In the genomic region with DNA sequence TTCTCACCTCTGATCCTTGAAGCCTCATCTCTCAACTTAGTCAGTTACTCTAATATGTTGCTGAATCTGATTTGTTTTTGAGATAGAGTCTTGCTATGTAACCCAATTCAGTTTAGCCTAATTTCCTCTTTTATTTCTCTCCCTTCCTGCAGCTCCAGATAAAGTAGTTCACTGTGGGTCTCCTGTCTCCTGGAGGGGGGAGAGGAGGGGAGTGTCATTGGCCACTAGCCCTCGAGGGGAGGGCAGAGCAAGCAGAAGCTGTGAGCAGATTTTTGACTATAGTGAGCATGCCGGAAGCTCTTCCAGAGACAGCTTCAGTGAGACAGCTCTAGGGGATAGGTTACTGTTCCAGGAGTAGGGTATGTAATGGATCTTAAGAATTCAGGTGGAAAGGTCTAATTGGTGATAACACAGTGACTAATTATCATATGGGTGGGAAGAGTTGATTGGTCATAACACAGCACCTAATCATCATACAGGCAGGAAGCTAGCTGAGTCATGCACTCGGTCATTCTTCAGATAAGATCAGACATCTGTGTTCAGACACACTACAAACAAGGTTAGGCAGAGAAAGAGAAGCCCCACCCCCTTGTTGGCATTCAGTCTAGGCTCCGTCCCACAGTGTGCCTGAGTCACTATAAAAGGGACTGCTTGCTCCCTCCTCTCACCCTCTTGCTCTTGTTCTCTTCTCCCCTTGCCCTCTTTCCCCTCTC, we compare ENCODE assay signal across 8 mouse cellular contexts. TPM values are rescaled to one million over a fixed set of nuclear protein-coding genes. Genes with fewer than 3 reads are reported as not detected.
DNase-seq lines count a peak whose midpoint lies in the region; ATAC-seq and TF ChIP-seq lines count a peak whose summit lies in the region.

No protein-coding gene starts in this region.

- 3% methylated on average over 4 of the region's 4 CpGs for WGBS in heart, postnatal 0 days
- 7% methylated on average over 4 of the region's 4 CpGs for WGBS in liver, postnatal 0 days (ENCODE audit: insufficient replicate concordance)
- 61% methylated on average over 4 of the region's 4 CpGs for WGBS in midbrain, embryonic 10.5 days

- no peak overlapping the region for H3K4me2 ChIP-seq in heart, postnatal 0 days (ENCODE audit: low read depth, low read length)
- no peak overlapping the region for H3K4me2 ChIP-seq in liver, postnatal 0 days (ENCODE audit: low read depth, low read length)

- H3K79me2 ChIP-seq in MEL (ENCODE audit: control insufficient read depth, insufficient read depth, low read length, poor library complexity): no peaks in the 10 kb centered on the region

- no peak overlapping the region for H3K9ac ChIP-seq in MEL (ENCODE audit: control insufficient read depth, low read depth, low read length, poor library complexity, severe bottlenecking)
- H3K9ac ChIP-seq in heart, postnatal 0 days (replicated peaks; ENCODE audit: low read depth, low read length): no peak overlapping the region
- H3K9ac ChIP-seq in liver, postnatal 0 days (replicated peaks): no peak overlapping the region

- TF ChIP-seq EP300 in MEL (IDR thresholded peaks at IDR 0.05; ENCODE audit: low read depth in 1 of 2, low read length in 2 of 2): peak; percentile 69 to 72; a peak in 3 of 4 replicates
- TF ChIP-seq EP300 in heart, postnatal 0 days (IDR thresholded peaks at IDR 0.05; ENCODE audit: low read depth): no peak
- TF ChIP-seq EP300 in liver, postnatal 0 days (IDR thresholded peaks at IDR 0.05; ENCODE audit: low read depth): peak; percentile 45

- H3K9me3 ChIP-seq in MEL (replicated peaks; ENCODE audit: insufficient read depth, low read length): no peaks in the 10 kb centered on the region
- no peaks in the 10 kb centered on the region for H3K9me3 ChIP-seq in heart, postnatal 0 days (replicated peaks; ENCODE audit: control insufficient read depth, low read length)
- no peaks in the 10 kb centered on the region for H3K9me3 ChIP-seq in liver, postnatal 0 days (ENCODE audit: low read length)
- H3K9me3 ChIP-seq in midbrain, embryonic 10.5 days (replicated peaks): no peaks in the 10 kb centered on the region

- peak; percentile 77 for ATAC-seq in heart, postnatal 0 days (ENCODE audit: insufficient read depth, low read depth)
- ATAC-seq in liver, postnatal 0 days: peak; percentile 84

- no peak for TF ChIP-seq RAD21 in MEL (IDR thresholded peaks at IDR 0.05; ENCODE audit: low read depth, low read length)

- H3K27me3 ChIP-seq in MEL (ENCODE audit: control insufficient read depth in 1 of 2, insufficient read depth in 2 of 2, low read length in 2 of 2): no peaks in the 10 kb centered on the region
- no peaks in the 10 kb centered on the region for H3K27me3 ChIP-seq in heart, postnatal 0 days (ENCODE audit: control insufficient read depth, insufficient read depth, low read length)
- no peaks in the 10 kb centered on the region for H3K27me3 ChIP-seq in liver, postnatal 0 days (ENCODE audit: insufficient read depth, low read length)
- no peaks in the 10 kb centered on the region for H3K27me3 ChIP-seq in midbrain, embryonic 10.5 days (ENCODE audit: low read depth, poor library complexity, severe bottlenecking)

- H3K4me1 ChIP-seq in MEL (ENCODE audit: control insufficient read depth in 1 of 2, insufficient read depth in 2 of 2, low read length in 2 of 2): peaks cover 7 to 25% of the 10 kb centered on the region in 2 experiments
- 0 out of 2 replicates have a peak, but pooled peaks cover 6% of the 10 kb centered on the region for H3K4me1 ChIP-seq in heart, postnatal 0 days (ENCODE audit: control insufficient read depth, insufficient read depth)
- H3K4me1 ChIP-seq in liver, postnatal 0 days (ENCODE audit: insufficient read depth): no peaks in the 10 kb centered on the region
- H3K4me1 ChIP-seq in midbrain, embryonic 10.5 days: 0 out of 2 replicates have a peak, but pooled peaks cover 3% of the 10 kb centered on the region

- DNase-seq in MEL (ENCODE audit: low read depth, low spot score): peak; percentile 95
- DNase-seq in adrenal gland, postnatal 14 days: peak; percentile 89
- DNase-seq in heart, postnatal 0 days (ENCODE audit: low spot score): no peak
- peak; percentile 21 for DNase-seq in liver, postnatal 0 days
- DNase-seq in thymus, postnatal 4 days: peak; percentile 56
- no peak for DNase-seq in midbrain, embryonic 10.5 days (ENCODE audit: low spot score)
- DNase-seq in layer of hippocampus, postnatal 10 days (ENCODE audit: low spot score in 2 of 2): no peak
- no peak for DNase-seq in cerebellum, adult 8-10 months

- no peak for TF ChIP-seq CTCF in MEL (IDR thresholded peaks at IDR 0.05 in 2 of 3, conservative IDR thresholded peaks at IDR 0.05 in 1 of 3; ENCODE audit: control insufficient read depth in 1 of 3, insufficient read depth in 1 of 3, low read depth in 2 of 3, low read length in 3 of 3, poor library complexity in 1 of 3, severe bottlenecking in 1 of 3)
- TF ChIP-seq CTCF in heart, postnatal 0 days (IDR thresholded peaks at IDR 0.05; ENCODE audit: low read depth): no peak
- no peak for TF ChIP-seq CTCF in liver, postnatal 0 days (IDR thresholded peaks at IDR 0.05; ENCODE audit: low read depth)

- H3K27ac ChIP-seq in MEL (ENCODE audit: control insufficient read depth, low read depth, low read length): peak overlapping the region; percentile 90
- H3K27ac ChIP-seq in heart, postnatal 0 days (ENCODE audit: low read depth): no peak overlapping the region
- H3K27ac ChIP-seq in liver, postnatal 0 days (ENCODE audit: low read depth): no peak overlapping the region
- H3K27ac ChIP-seq in midbrain, embryonic 10.5 days (replicated peaks): no peak overlapping the region

- no peak for TF ChIP-seq POLR2A in MEL (IDR thresholded peaks at IDR 0.05; ENCODE audit: control insufficient read depth in 1 of 2, insufficient read depth in 1 of 2, low read depth in 1 of 2, low read length in 2 of 2, poor library complexity in 1 of 2)

- H3K4me3 ChIP-seq in MEL (ENCODE audit: control insufficient read depth in 1 of 2, insufficient read depth in 1 of 2, low read depth in 2 of 2, low read length in 2 of 2): peak overlapping the region in 1 of 2 experiments; percentile 41; a peak in 1 of 4 replicates
- no peak overlapping the region for H3K4me3 ChIP-seq in heart, postnatal 0 days (ENCODE audit: low read depth, low read length)
- no peak overlapping the region for H3K4me3 ChIP-seq in liver, postnatal 0 days (ENCODE audit: low read depth, low read length)
- no peak overlapping the region for H3K4me3 ChIP-seq in midbrain, embryonic 10.5 days

- H3K36me3 ChIP-seq in MEL (ENCODE audit: control insufficient read depth in 1 of 2, insufficient read depth in 2 of 2, low read length in 2 of 2): peaks cover 0 to 16% of the 10 kb centered on the region in 2 experiments; a peak in 2 of 4 replicates
- H3K36me3 ChIP-seq in heart, postnatal 0 days (replicated peaks; ENCODE audit: control insufficient read depth, insufficient read depth, low read length): no peaks in the 10 kb centered on the region
- no peaks in the 10 kb centered on the region for H3K36me3 ChIP-seq in liver, postnatal 0 days (replicated peaks; ENCODE audit: insufficient read depth, low read length)
- no peaks in the 10 kb centered on the region for H3K36me3 ChIP-seq in midbrain, embryonic 10.5 days

TF ChIP-seq in MEL, 35 proteins besides CTCF, POLR2A, EP300 and RAD21 (continues in another document):
- TF ChIP-seq CHD2 (IDR thresholded peaks at IDR 0.05; ENCODE audit: low read length) (no peak), MYB (IDR thresholded peaks at IDR 0.05; ENCODE audit: low read depth, low read length) (0 out of 2 replicates have a peak, but pooled peaks have one; percentile 24), RCOR1 (IDR thresholded peaks at IDR 0.05; ENCODE audit: low read depth, low read length) (peak; percentile 64; the same call in 1 of the 2 replicates), NELFE (IDR thresholded peaks at IDR 0.05; ENCODE audit: low read depth, low read length) (peak; percentile 39), MAZ (IDR thresholded peaks at IDR 0.05; ENCODE audit: low read depth, low read length) (no peak; the same call in 1 of the 2 replicates), TAL1 (IDR thresholded peaks at IDR 0.05; ENCODE audit: low read length) (peak; percentile 36), SIN3A (IDR thresholded peaks at IDR 0.05; ENCODE audit: low read length) (peak; percentile 68; the same call in 1 of the 2 replicates), USF2 (IDR thresholded peaks at IDR 0.05; ENCODE audit: borderline replicate concordance in 1 of 2, insufficient read depth in 1 of 2, low read depth in 1 of 2, low read length in 2 of 2) (no peak), SMC3 (IDR thresholded peaks at IDR 0.05; ENCODE audit: low read depth, low read length) (no peak), UBTF (IDR thresholded peaks at IDR 0.05; ENCODE audit: borderline replicate concordance, insufficient read depth, low read depth, low read length) (no peak), ZNF384 (IDR thresholded peaks at IDR 0.05; ENCODE audit: low read depth, low read length) (no peak), GABPA (IDR thresholded peaks at IDR 0.05; ENCODE audit: low read depth, low read length) (peak; percentile 67; the same call in 1 of the 2 replicates), USF1 (IDR thresholded peaks at IDR 0.05; ENCODE audit: low read depth, low read length) (no peak)

RNA-seq across cellular contexts. Expression of a gene that starts 30.9 kb away (rescaled TPM):
- total RNA-seq in MEL (2012; rRNA removed): not detected in 2 replicates
- polyA plus RNA-seq in MEL (2012; ENCODE audit: insufficient read depth in 1 of 2, insufficient read length in 2 of 2, low read depth in 1 of 2, low replicate concordance in 2 of 2, missing spikeins in 1 of 2): not detected
- total RNA-seq in adrenal gland, postnatal 14 days (2021): not detected in 2 replicates
- total RNA-seq in heart, postnatal 0 days (2014; rRNA removed; ENCODE audit: low replicate concordance): not detected in 2 replicates
- polyA plus RNA-seq in heart, postnatal 0 days (2015; fragmentation: Nextera tagmentation; extraction: Ambion mirVana): not detected in 2 replicates
- not detected in 2 replicates for polyA plus RNA-seq in liver, postnatal 0 days (2015; fragmentation: Nextera tagmentation; extraction: Ambion mirVana)
- not detected in 2 replicates for polyA plus RNA-seq in midbrain, embryonic 10.5 days (2016; fragmentation: Nextera tagmentation; extraction: Ambion mirVana)
- not detected for total RNA-seq in layer of hippocampus, postnatal 10 days (2021)

RNA-seq across cellular contexts. Expression of a gene that starts 50.0 kb away (rescaled TPM):
- 15.6 and 15.7 TPM in 2 replicates for total RNA-seq in MEL (2012; rRNA removed)
- polyA plus RNA-seq in MEL (2012; ENCODE audit: insufficient read depth in 1 of 2, insufficient read length in 2 of 2, low read depth in 1 of 2, low replicate concordance in 2 of 2, missing spikeins in 1 of 2): 1 to 10 TPM in 1 of 2 experiments, not detected in 1; 9.8 TPM
- total RNA-seq in adrenal gland, postnatal 14 days (2021): 17.3 and 18.1 TPM in 2 replicates
- 13.9 and 18.4 TPM in 2 replicates for total RNA-seq in heart, postnatal 0 days (2014; rRNA removed; ENCODE audit: low replicate concordance)
- polyA plus RNA-seq in heart, postnatal 0 days (2015; fragmentation: Nextera tagmentation; extraction: Ambion mirVana): 16.8 and 17.7 TPM in 2 replicates
- 4.6 and 5.2 TPM in 2 replicates for polyA plus RNA-seq in liver, postnatal 0 days (2015; fragmentation: Nextera tagmentation; extraction: Ambion mirVana)
- 25.5 and 32.0 TPM in 2 replicates for polyA plus RNA-seq in midbrain, embryonic 10.5 days (2016; fragmentation: Nextera tagmentation; extraction: Ambion mirVana)
- 10 to 100 TPM; 62.6 to 69.4 TPM for total RNA-seq in layer of hippocampus, postnatal 10 days (2021)

Comparison
In these comparisons a context has a peak if more than half of its experiments do, and no peak if none do; other contexts are left out.
1. DNase-seq: peak in MEL (single experiment), adrenal gland, postnatal 14 days (single experiment), liver, postnatal 0 days (single experiment) and thymus, postnatal 4 days (single experiment); none in heart, postnatal 0 days (single experiment), midbrain, embryonic 10.5 days (single experiment), layer of hippocampus, postnatal 10 days (0 of 2) and cerebellum, adult 8-10 months (single experiment).